Comparison of ENCODE assay signal across 8 mouse cellular contexts in genomic region chr5:115506454-115507201, GRCm38 (mm10). TPM values are rescaled to one million over a fixed set of nuclear protein-coding genes. Genes with fewer than 3 reads are reported as not detected.
DNase-seq lines count a peak whose midpoint lies in the region; ATAC-seq and TF ChIP-seq lines count a peak whose summit lies in the region.

TSS of gene Pxn (plus strand) at chr5:115506676.

- H3K9me3 ChIP-seq in CH12.LX (replicated peaks; ENCODE audit: low read length): peaks cover 5% of the 10 kb centered on the region
- H3K9me3 ChIP-seq in forebrain, embryonic 13.5 days (replicated peaks): no peaks in the 10 kb centered on the region
- H3K9me3 ChIP-seq in heart, postnatal 0 days (replicated peaks; ENCODE audit: control insufficient read depth, low read length): no peaks in the 10 kb centered on the region
- no peaks in the 10 kb centered on the region for H3K9me3 ChIP-seq in liver, embryonic 14.5 days (ENCODE audit: control insufficient read depth, low read length)
- no peaks in the 10 kb centered on the region for H3K9me3 ChIP-seq in stomach, embryonic 15.5 days

- TF ChIP-seq CTCF in CH12.LX (conservative IDR thresholded peaks at IDR 0.05 in 1 of 2, IDR thresholded peaks at IDR 0.05 in 1 of 2; ENCODE audit: low read depth in 2 of 2, low read length in 2 of 2): peak; percentile 43 to 92; a peak in 3 of 4 replicates
- peak; percentile 97 for TF ChIP-seq CTCF in heart, postnatal 0 days (IDR thresholded peaks at IDR 0.05; ENCODE audit: low read depth)
- peak; percentile 94 for TF ChIP-seq CTCF in liver, embryonic 14.5 days (IDR thresholded peaks at IDR 0.05; ENCODE audit: low read depth)

- peak within 1 kb of the TSS; percentile 90 for H3K9ac ChIP-seq in CH12.LX (ENCODE audit: insufficient read depth, low read depth)
- H3K9ac ChIP-seq in forebrain, embryonic 13.5 days: peak within 1 kb of the TSS; percentile 88
- H3K9ac ChIP-seq in heart, postnatal 0 days (replicated peaks; ENCODE audit: low read depth, low read length): peak within 1 kb of the TSS; percentile 91
- H3K9ac ChIP-seq in liver, embryonic 14.5 days (replicated peaks): peak within 1 kb of the TSS; percentile 75
- peak within 1 kb of the TSS; percentile 97 for H3K9ac ChIP-seq in stomach, embryonic 15.5 days

- dilution Hi-C loops in CH12.LX (cut with MboI; ENCODE audit: extremely low pct_ligation_motif_present, extremely low pct_unique_long_range_greater_than_20kb, low sequenced_read_pairs): no loop called here

- peaks cover 15 to 36% of the 10 kb centered on the region in 2 experiments for H3K4me1 ChIP-seq in CH12.LX (ENCODE audit: control insufficient read depth in 1 of 2, insufficient read depth in 2 of 2)
- peaks cover 34% of the 10 kb centered on the region for H3K4me1 ChIP-seq in forebrain, embryonic 13.5 days
- H3K4me1 ChIP-seq in heart, postnatal 0 days (ENCODE audit: control insufficient read depth, insufficient read depth): peaks cover 30% of the 10 kb centered on the region
- peaks cover 0 to 8% of the 10 kb centered on the region in 2 experiments; a peak in 3 of 4 replicates for H3K4me1 ChIP-seq in liver, embryonic 14.5 days (replicated peaks; ENCODE audit: control insufficient read depth in 2 of 2, insufficient read depth in 2 of 2, low read length in 1 of 2)
- peaks cover 32% of the 10 kb centered on the region for H3K4me1 ChIP-seq in stomach, embryonic 15.5 days

- peaks cover 0 to 10% of the 10 kb centered on the region in 2 experiments for H3K36me3 ChIP-seq in CH12.LX (replicated peaks in 1 of 2; ENCODE audit: control insufficient read depth in 1 of 2, insufficient read depth in 1 of 2, low read length in 1 of 2)
- no peaks in the 10 kb centered on the region for H3K36me3 ChIP-seq in forebrain, embryonic 13.5 days (ENCODE audit: poor library complexity, severe bottlenecking)
- H3K36me3 ChIP-seq in heart, postnatal 0 days (replicated peaks; ENCODE audit: control insufficient read depth, insufficient read depth, low read length): no peaks in the 10 kb centered on the region
- H3K36me3 ChIP-seq in liver, embryonic 14.5 days (replicated peaks; ENCODE audit: control insufficient read depth, insufficient read depth, low read depth): no peaks in the 10 kb centered on the region
- H3K36me3 ChIP-seq in stomach, embryonic 15.5 days: no peaks in the 10 kb centered on the region

- peak; percentile 89 for DNase-seq in CH12.LX (ENCODE audit: extremely low read depth)
- DNase-seq in c-Kit-positive CD71-positive TER-119-positive erythroid progenitor cells, embryonic 14.5 days (ENCODE audit: low spot score): peak; percentile 86
- peak; percentile 72 for DNase-seq in heart, postnatal 0 days (ENCODE audit: low spot score)
- peak; percentile 92 to 97 for DNase-seq in kidney, postnatal 36 days
- DNase-seq in liver, embryonic 14.5 days (ENCODE audit: low read depth in 3 of 3, low spot score in 3 of 3): peak; percentile 71 to 76 (median 73)
- peak; percentile 99 for DNase-seq in neural tube, embryonic 10.5 days (ENCODE audit: extremely low spot score, low spot score)

- no peak within 1 kb of the TSS for H3K27ac ChIP-seq in CH12.LX (ENCODE audit: insufficient read depth, low read depth)
- H3K27ac ChIP-seq in forebrain, embryonic 13.5 days: no peak within 1 kb of the TSS
- peak within 1 kb of the TSS; percentile 83 for H3K27ac ChIP-seq in heart, postnatal 0 days (ENCODE audit: low read depth)
- no peak within 1 kb of the TSS for H3K27ac ChIP-seq in liver, embryonic 14.5 days
- H3K27ac ChIP-seq in stomach, embryonic 15.5 days: 0 out of 2 replicates have a peak within 1 kb of the TSS, but pooled peaks have one; percentile 57

- H3K79me2 ChIP-seq in CH12.LX (replicated peaks; ENCODE audit: control insufficient read depth, extremely low read depth, insufficient read depth, poor library complexity, severe bottlenecking): no peaks in the 10 kb centered on the region; the same call in 1 of the 2 replicates

- peak; percentile 88 for ATAC-seq in forebrain, embryonic 13.5 days
- ATAC-seq in heart, postnatal 0 days (ENCODE audit: insufficient read depth, low read depth): peak; percentile 90
- ATAC-seq in liver, embryonic 14.5 days (ENCODE audit: insufficient read depth): peak; percentile 86
- peak; percentile 81 for ATAC-seq in stomach, embryonic 15.5 days (ENCODE audit: insufficient read depth, low FRiP score, low read depth)

- peak within 1 kb of the TSS; percentile 85 to 96 (median 92) for H3K4me3 ChIP-seq in CH12.LX (replicated peaks in 1 of 3; ENCODE audit: low read depth in 2 of 3, low read length in 2 of 3, poor library complexity in 1 of 3)
- H3K4me3 ChIP-seq in forebrain, embryonic 13.5 days: peak within 1 kb of the TSS; percentile 87
- peak within 1 kb of the TSS; percentile 81 for H3K4me3 ChIP-seq in heart, postnatal 0 days (ENCODE audit: low read depth, low read length)
- H3K4me3 ChIP-seq in liver, embryonic 14.5 days (ENCODE audit: insufficient read depth in 1 of 2, low read depth in 2 of 2, low read length in 2 of 2): peak within 1 kb of the TSS; percentile 67 to 91
- peak within 1 kb of the TSS; percentile 84 for H3K4me3 ChIP-seq in stomach, embryonic 15.5 days (replicated peaks)

- no peak for TF ChIP-seq EP300 in CH12.LX (IDR thresholded peaks at IDR 0.05; ENCODE audit: low read length)
- no peak for TF ChIP-seq EP300 in heart, postnatal 0 days (IDR thresholded peaks at IDR 0.05; ENCODE audit: low read depth)
- TF ChIP-seq EP300 in liver, embryonic 14.5 days (IDR thresholded peaks at IDR 0.05; ENCODE audit: low read depth): no peak

- in situ Hi-C loops in CH12.LX (cut with MboI; ENCODE audit: low pct_ligation_motif_present, low pct_unique_long_range_greater_than_20kb, low sequenced_read_pairs): no loop called here

- peaks cover 5% of the 10 kb centered on the region for H3K27me3 ChIP-seq in CH12.LX (replicated peaks)
- H3K27me3 ChIP-seq in forebrain, embryonic 13.5 days: peaks cover 2% of the 10 kb centered on the region; the same call in 1 of the 2 replicates
- no peaks in the 10 kb centered on the region for H3K27me3 ChIP-seq in heart, postnatal 0 days (ENCODE audit: control insufficient read depth, insufficient read depth, low read length)
- H3K27me3 ChIP-seq in liver, embryonic 14.5 days (ENCODE audit: control insufficient read depth, insufficient read depth, low read length): no peaks in the 10 kb centered on the region
- no peaks in the 10 kb centered on the region for H3K27me3 ChIP-seq in stomach, embryonic 15.5 days (replicated peaks)

- WGBS in forebrain, embryonic 13.5 days: under 1% methylated on average over 65 of the region's 74 CpGs
- WGBS in heart, postnatal 0 days: 0% methylated on average over 44 of the region's 74 CpGs
- WGBS in liver, embryonic 14.5 days (ENCODE audit: insufficient replicate concordance): 1% methylated on average over 70 of the region's 74 CpGs
- whole genome bisulfite sequencing in stomach, embryonic 15.5 days: under 1% methylated on average over 74 of the region's 74 CpGs

- TF ChIP-seq RAD21 in CH12.LX (IDR thresholded peaks at IDR 0.05; ENCODE audit: low read depth, low read length): peak; percentile 83

- peak; percentile 81 for TF ChIP-seq POLR2A in CH12.LX (IDR thresholded peaks at IDR 0.05; ENCODE audit: low read depth, low read length)

- peak within 1 kb of the TSS; percentile 84 for H3K4me2 ChIP-seq in CH12.LX (ENCODE audit: insufficient read depth, low read depth, poor library complexity, severe bottlenecking)
- H3K4me2 ChIP-seq in forebrain, embryonic 13.5 days: peak within 1 kb of the TSS; percentile 88
- H3K4me2 ChIP-seq in heart, postnatal 0 days (ENCODE audit: low read depth, low read length): peak within 1 kb of the TSS; percentile 81
- peak within 1 kb of the TSS; percentile 79 for H3K4me2 ChIP-seq in liver, embryonic 14.5 days (ENCODE audit: low read depth)
- peak within 1 kb of the TSS; percentile 83 for H3K4me2 ChIP-seq in stomach, embryonic 15.5 days

TF ChIP-seq in CH12.LX, 34 proteins besides CTCF, POLR2A, EP300 and RAD21:
- TF ChIP-seq TCF12 (IDR thresholded peaks at IDR 0.05; ENCODE audit: low read depth, low read length): peak; percentile 60
- peak; percentile 97 for TF ChIP-seq SMC3 (IDR thresholded peaks at IDR 0.05; ENCODE audit: low read depth, low read length)
- peak; percentile 67 for TF ChIP-seq NELFE (IDR thresholded peaks at IDR 0.05; ENCODE audit: low read depth, low read length)
- TF ChIP-seq ZC3H11A (IDR thresholded peaks at IDR 0.05; ENCODE audit: low read depth, low read length): peak; percentile 85
- TF ChIP-seq ELF1 (IDR thresholded peaks at IDR 0.05; ENCODE audit: low read depth, low read length): peak; percentile 26; the same call in 1 of the 2 replicates
- TF ChIP-seq JUN (IDR thresholded peaks at IDR 0.05; ENCODE audit: insufficient read depth, low read depth, low read length): no peak
- TF ChIP-seq RCOR1 (conservative IDR thresholded peaks at IDR 0.05; ENCODE audit: low read depth, low read length): no peak
- no peak for TF ChIP-seq PAX5 (IDR thresholded peaks at IDR 0.05; ENCODE audit: low read length)
- peak; percentile 60 for TF ChIP-seq BHLHE40 (IDR thresholded peaks at IDR 0.05; ENCODE audit: low read depth, low read length)
- TF ChIP-seq MAFK (IDR thresholded peaks at IDR 0.05; ENCODE audit: insufficient replicate concordance, low read length): peak; percentile 50; the same call in 1 of the 2 replicates
- peak; percentile 53; the same call in 1 of the 2 replicates for TF ChIP-seq UBTF (IDR thresholded peaks at IDR 0.05; ENCODE audit: low read depth, low read length)
- TF ChIP-seq MXI1 (IDR thresholded peaks at IDR 0.05; ENCODE audit: low read depth, low read length): peak; percentile 63; the same call in 1 of the 2 replicates
- peak; percentile 46 for TF ChIP-seq HCFC1 (IDR thresholded peaks at IDR 0.05; ENCODE audit: low read depth, low read length)
- no peak for TF ChIP-seq ETS1 (conservative IDR thresholded peaks at IDR 0.05; ENCODE audit: low read depth, low read length)
- TF ChIP-seq MAZ (IDR thresholded peaks at IDR 0.05; ENCODE audit: low read depth, low read length): peak; percentile 88

RNA-seq across cellular contexts. Expression of gene Pxn, which starts in this region (rescaled TPM):
- total RNA-seq in CH12.LX (2012; rRNA removed) (21.1 and 22.6 TPM in 2 replicates), CH12.LX (2014; rRNA removed) (13.9 and 17.0 TPM in 2 replicates)
- 30.0 and 43.4 TPM in 2 replicates for polyA plus RNA-seq in CH12.LX (2012; ENCODE audit: insufficient read length, low read depth)
- polyA plus RNA-seq in forebrain, embryonic 13.5 days (2015; fragmentation: Nextera tagmentation; extraction: Ambion mirVana): 16.8 and 17.7 TPM in 2 replicates
- 66.6 and 68.8 TPM in 2 replicates for total RNA-seq in heart, postnatal 0 days (2014; rRNA removed; ENCODE audit: low replicate concordance)
- polyA plus RNA-seq in heart, postnatal 0 days (2015; fragmentation: Nextera tagmentation; extraction: Ambion mirVana): 19.3 and 19.9 TPM in 2 replicates
- polyA plus RNA-seq in liver, embryonic 14.5 days (2012; rRNA removed): 12.9 and 13.7 TPM in 2 replicates
- 4.8 and 5.6 TPM in 2 replicates for polyA plus RNA-seq in liver, embryonic 14.5 days (2014; fragmentation: Nextera tagmentation; extraction: Ambion mirVana)
- polyA plus RNA-seq in stomach, embryonic 15.5 days (2015; fragmentation: Nextera tagmentation; extraction: Ambion mirVana): 37.0 and 43.0 TPM in 2 replicates

Comparison
In these comparisons a context has a peak if more than half of its experiments do, and no peak if none do; other contexts are left out.
1. H3K27ac ChIP-seq: peak in heart, postnatal 0 days (single experiment) and stomach, embryonic 15.5 days (single experiment); none in CH12.LX (single experiment), forebrain, embryonic 13.5 days (single experiment) and liver, embryonic 14.5 days (single experiment).
2. Peak in every context shown above with its lines, with median percentiles within 50 percentile points of each other: DNase-seq, H3K4me2 ChIP-seq, H3K4me3 ChIP-seq, H3K9ac ChIP-seq, CTCF ChIP-seq and ATAC-seq.